Mouse (Mus musculus): ENCODE data around the gene Hist1h4n.

DNA sequence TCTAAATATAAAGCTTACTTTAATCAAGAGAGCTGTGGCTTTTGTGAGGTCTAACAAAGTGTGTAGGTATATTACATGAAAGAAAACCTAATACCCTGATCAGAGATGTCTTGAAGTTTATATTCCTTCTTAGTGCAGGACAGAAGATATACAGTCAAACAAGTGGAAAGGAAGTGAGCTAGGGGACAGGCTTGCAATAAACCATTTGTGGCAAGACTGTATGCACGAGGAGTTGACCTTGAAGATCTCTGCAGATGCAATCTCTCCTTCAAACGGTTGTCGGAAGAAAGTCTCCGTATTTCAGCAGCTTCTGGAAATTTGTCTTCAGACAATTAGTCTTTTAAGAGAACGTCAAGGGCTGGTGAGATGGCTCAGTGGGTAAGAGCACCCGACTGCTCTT lies 42.1 kb downstream of the Hist1h4n start:
- TF ChIP-seq ZNF384 (IDR thresholded peaks at IDR 0.05; ENCODE audit: low read depth, low read length) (no peak), ZC3H11A (IDR thresholded peaks at IDR 0.05; ENCODE audit: borderline replicate concordance, low read depth, low read length) (no peak), CHD2 (IDR thresholded peaks at IDR 0.05; ENCODE audit: low read depth, low read length) (no peak)
